Mouse (Mus musculus) liver, adult 2 months (tissue): ENCODE data around the gene Rassf5.

ENCODE experiments used
- CTCF ChIP-seq: fragments of 200-500 bp; IDR thresholded peaks from 2 replicates; pipeline ENCODE4 v1.5.1; 2011; ENCODE audit warnings: low read depth, low read length, control low read depth
- POLR2A ChIP-seq: fragments of 200-500 bp; IDR thresholded peaks from 2 replicates; pipeline ENCODE4 v1.6.1; 2011; ENCODE audit warnings: low read length, control low read depth; ENCODE audit not compliant: insufficient read depth; ENCODE audit errors: extremely low read depth

DNA sequence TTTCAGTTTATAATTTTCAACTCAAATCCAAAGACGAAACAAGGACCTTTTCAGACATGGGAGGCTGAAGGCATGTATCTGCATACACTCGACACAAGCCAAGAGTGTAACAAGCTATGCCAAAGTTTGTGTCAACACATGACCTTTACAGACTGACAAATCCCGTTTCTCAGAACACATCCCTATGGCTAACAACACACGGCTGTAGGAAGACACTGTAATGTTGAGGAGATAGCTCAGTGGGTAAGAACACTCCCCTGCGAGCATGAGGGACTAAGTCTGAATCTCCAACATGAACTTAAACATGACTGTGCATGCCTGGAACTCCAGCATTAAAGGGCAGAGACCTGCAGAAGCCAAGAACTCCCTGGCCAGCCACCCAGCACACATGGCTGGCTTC is 38.7 kb downstream of the Rassf5 start:
- no peak for TF ChIP-seq POLR2A
- no peak for TF ChIP-seq CTCF
